Mouse (Mus musculus) gastrocnemius, postnatal 4 days (tissue): ENCODE results near the gene Hoxb5. TPM values are rescaled to one million over a fixed set of nuclear protein-coding genes. Genes with fewer than 3 reads are reported as not detected.

Experiments used
- DNase-seq, 2 experiments: peaks; one replicate each; pipeline ENCODE4 v3.0.0; 2021 to 2022; ENCODE audit warnings: low spot score in 2 of 2, mixed read lengths in 2 of 2
- total RNA-seq, 2 experiments: library from RNA; stranded (reverse); gene quantifications; 2 replicates each; pipeline ENCODE4 v1.2.3; 2021

Gene Hoxb5
- total RNA-seq, 2 experiments from 2014 or later, result 0.80 to 1.1 TPM

GRCm38 (mm10) chr11:96286739-96287385, 16.3 kb upstream of the Hoxb5 start:
- DNase-seq, result no peak

GRCm38 (mm10) chr11:96287411-96287810, 15.7 kb upstream of the Hoxb5 start:
- no peak for DNase-seq

GRCm38 (mm10) chr11:96288455-96289221, 14.5 kb upstream of the Hoxb5 start:
- no peak for DNase-seq

- DNase-seq, result no peak
These were observed 13.8 kb upstream of the Hoxb5 start for GRCm38 (mm10) chr11:96289293-96289692.

GRCm38 (mm10) chr11:96289837-96290236, 13.3 kb upstream of the Hoxb5 start:
- DNase-seq, result no peak

GRCm38 (mm10) chr11:96290705-96291355, 12.3 kb upstream of the Hoxb5 start:
- DNase-seq, result no peak

- no peak for DNase-seq
These were observed 11.2 kb upstream of the Hoxb5 start, which contains the start of gene Hoxb6 for GRCm38 (mm10) chr11:96291681-96292564. Gene Hoxb6 (plus strand): TSS chr11:96292476.

GRCm38 (mm10) chr11:96292565-96293301, 10.4 kb upstream of the Hoxb5 start:
- DNase-seq, result no peak

- no peak for DNase-seq
These were observed 9.7 kb upstream of the Hoxb5 start for GRCm38 (mm10) chr11:96293302-96293921.

GRCm38 (mm10) chr11:96294245-96295091, 8.7 kb upstream of the Hoxb5 start:
- peak; percentile 55 to 74 for DNase-seq

- DNase-seq, result no peak
These were observed 7.9 kb upstream of the Hoxb5 start for GRCm38 (mm10) chr11:96295092-96295835.

GRCm38 (mm10) chr11:96296997-96297396, 6.1 kb upstream of the Hoxb5 start:
- DNase-seq, result no peak

- no peak for DNase-seq
These were observed 5.7 kb upstream of the Hoxb5 start for GRCm38 (mm10) chr11:96297428-96297827.

- DNase-seq, result no peak
These were observed 5.0 kb upstream of the Hoxb5 start for GRCm38 (mm10) chr11:96297968-96298635.

- DNase-seq, result no peak
These were observed 4.1 kb upstream of the Hoxb5 start for GRCm38 (mm10) chr11:96298895-96299667.

- no peak for DNase-seq
These were observed 3.4 kb upstream of the Hoxb5 start for GRCm38 (mm10) chr11:96299781-96300180.
